Mouse (Mus musculus) MEL (cell line): Measurements from ENCODE around the gene Grik1. TPM values are rescaled to one million over a fixed set of nuclear protein-coding genes. Genes with fewer than 3 reads are reported as not detected.

ENCODE experiments used
- DNase-seq: peaks from one replicate; pipeline ENCODE4 v3.0.0; 2011; ENCODE audit warnings: low read depth, low spot score
- H3K27ac ChIP-seq: 2 replicates; pipeline ENCODE4 v1.5.1; 2012; ENCODE audit warnings: low read depth, mild to moderate bottlenecking, control low read depth, low read length, moderate library complexity; ENCODE audit not compliant: control insufficient read depth
- H3K27me3 ChIP-seq, 2 experiments: fragments of 150-350 bp in 1 of 2; sonication (generic) in 1 of 2; 2 replicates each; pipeline ENCODE4 v1.6.1; 2012; ENCODE audit warnings: low read length in 2 of 2, mild to moderate bottlenecking in 2 of 2, improper control_type of control experiment in 1 of 2, moderate library complexity in 1 of 2; ENCODE audit not compliant: insufficient read depth in 2 of 2, control insufficient read depth in 1 of 2
- H3K36me3 ChIP-seq, 2 experiments: 2 replicates each; pipeline ENCODE4 v1.6.1; 2012 to 2014; ENCODE audit warnings: low read length in 2 of 2, improper control_type of control experiment in 1 of 2, inconsistent platforms in 1 of 2, mild to moderate bottlenecking in 1 of 2; ENCODE audit not compliant: insufficient read depth in 2 of 2, control insufficient read depth in 1 of 2
- H3K4me1 ChIP-seq, 2 experiments: fragments of 150-350 bp in 1 of 2; sonication (generic) in 1 of 2; 2 replicates each; pipeline ENCODE4 v1.6.1; 2012; ENCODE audit warnings: low read length in 2 of 2, improper control_type of control experiment in 1 of 2, mild to moderate bottlenecking in 1 of 2; ENCODE audit not compliant: insufficient read depth in 2 of 2, control insufficient read depth in 1 of 2
- H3K4me3 ChIP-seq, 2 experiments: fragments of 150-350 bp in 1 of 2; sonication (generic) in 1 of 2; 2 replicates each; pipeline ENCODE4 v1.5.1; 2012; ENCODE audit warnings: low read depth in 2 of 2, low read length in 2 of 2, mild to moderate bottlenecking in 2 of 2, moderate library complexity in 2 of 2, control low read depth in 1 of 2, improper control_type of control experiment in 1 of 2; ENCODE audit not compliant: control insufficient read depth in 1 of 2, insufficient read depth in 1 of 2
- H3K79me2 ChIP-seq: 2 replicates; pipeline ENCODE4 v1.6.1; 2012; ENCODE audit warnings: mild to moderate bottlenecking, low read length, moderate library complexity; ENCODE audit not compliant: control insufficient read depth, poor library complexity, insufficient read depth
- H3K9ac ChIP-seq: 2 replicates; pipeline ENCODE4 v1.6.1; 2012; ENCODE audit warnings: low read depth, mild to moderate bottlenecking, control low read depth, low read length, moderate library complexity; ENCODE audit not compliant: control insufficient read depth, poor library complexity, severe bottlenecking
- H3K9me3 ChIP-seq: fragments of 150-350 bp; sonication (generic); replicated peaks from 2 replicates; pipeline ENCODE4 v1.6.1; 2012; ENCODE audit warnings: mild to moderate bottlenecking, low read length, improper control_type of control experiment, moderate library complexity; ENCODE audit not compliant: insufficient read depth
- CHD1 ChIP-seq: IDR thresholded peaks from 2 replicates; pipeline ENCODE4 v1.6.1; 2012; ENCODE audit warnings: low read depth, mild to moderate bottlenecking, inconsistent platforms, low read length, improper control_type of control experiment
- CTCF ChIP-seq, 3 experiments: IDR thresholded peaks in 2 of 3; conservative IDR thresholded peaks in 1 of 3; 2 replicates each; pipeline ENCODE4 v1.5.1; 2011 to 2012; ENCODE audit warnings: low read length in 3 of 3, low read depth in 2 of 3, mild to moderate bottlenecking in 2 of 3, improper control_type of control experiment in 1 of 3, inconsistent platforms in 1 of 3, mixed read lengths in 1 of 3, moderate library complexity in 1 of 3; ENCODE audit not compliant: control insufficient read depth in 1 of 3, insufficient read depth in 1 of 3, poor library complexity in 1 of 3, severe bottlenecking in 1 of 3
- EP300 ChIP-seq, 2 experiments: IDR thresholded peaks; 2 replicates each; pipeline ENCODE4 v1.6.1; 2011; ENCODE audit warnings: improper control_type of control experiment in 2 of 2, low read length in 2 of 2, low read depth in 1 of 2, mild to moderate bottlenecking in 1 of 2
- GATA1 ChIP-seq: IDR thresholded peaks from 2 replicates; pipeline ENCODE4 v1.6.1; 2011; ENCODE audit warnings: low read depth, low read length, improper control_type of control experiment
- HCFC1 ChIP-seq: IDR thresholded peaks from 2 replicates; pipeline ENCODE4 v1.6.1; 2012; ENCODE audit warnings: low read depth, mild to moderate bottlenecking, inconsistent platforms, low read length, improper control_type of control experiment, moderate library complexity
- JUND ChIP-seq: IDR thresholded peaks from 2 replicates; pipeline ENCODE4 v1.6.1; 2011; ENCODE audit warnings: low read depth, mild to moderate bottlenecking, improper control_type of control experiment, low read length
- MAFK ChIP-seq: IDR thresholded peaks from 2 replicates; pipeline ENCODE4 v1.6.1; 2011; ENCODE audit warnings: low read depth, mild to moderate bottlenecking, low read length, improper control_type of control experiment, borderline replicate concordance
- MAX ChIP-seq: IDR thresholded peaks from 2 replicates; pipeline ENCODE4 v1.6.1; 2011; ENCODE audit warnings: low read length, improper control_type of control experiment
- MAZ ChIP-seq: IDR thresholded peaks from 2 replicates; pipeline ENCODE4 v1.6.1; 2012; ENCODE audit warnings: low read depth, mild to moderate bottlenecking, inconsistent platforms, low read length, improper control_type of control experiment
- MEF2A ChIP-seq: IDR thresholded peaks from 2 replicates; pipeline ENCODE4 v1.6.1; 2014; ENCODE audit warnings: low read depth, mild to moderate bottlenecking, inconsistent platforms, low read length, improper control_type of control experiment; ENCODE audit not compliant: poor library complexity, insufficient replicate concordance, severe bottlenecking; ENCODE audit errors: extremely low read depth
- MXI1 ChIP-seq: IDR thresholded peaks from 2 replicates; pipeline ENCODE4 v1.6.1; 2011; ENCODE audit warnings: mild to moderate bottlenecking, low read depth, low read length, improper control_type of control experiment
- MYB ChIP-seq: IDR thresholded peaks from 2 replicates; pipeline ENCODE4 v1.6.1; 2011; ENCODE audit warnings: mild to moderate bottlenecking, low read depth, low read length, improper control_type of control experiment
- NELFE ChIP-seq: IDR thresholded peaks from 2 replicates; pipeline ENCODE4 v1.6.1; 2011; ENCODE audit warnings: low read depth, low read length, improper control_type of control experiment
- POLR2A ChIP-seq, 2 experiments: IDR thresholded peaks; 2 replicates each; pipeline ENCODE4 v1.6.1; 2011 to 2012; ENCODE audit warnings: low read length in 2 of 2, mild to moderate bottlenecking in 2 of 2, control low read depth in 1 of 2, improper control_type of control experiment in 1 of 2, low read depth in 1 of 2, moderate library complexity in 1 of 2; ENCODE audit not compliant: control insufficient read depth in 1 of 2, insufficient read depth in 1 of 2, poor library complexity in 1 of 2
- POLR2AphosphoS2 ChIP-seq: IDR thresholded peaks from 2 replicates; pipeline ENCODE4 v1.6.1; 2011; ENCODE audit warnings: low read length, improper control_type of control experiment
- POLR2AphosphoS5 ChIP-seq: IDR thresholded peaks from 2 replicates; pipeline ENCODE4 v1.6.1; 2012; ENCODE audit warnings: low read depth, borderline replicate concordance, mild to moderate bottlenecking, inconsistent platforms, low read length, moderate library complexity, mixed read lengths
- RCOR1 ChIP-seq: IDR thresholded peaks from 2 replicates; pipeline ENCODE4 v1.6.1; 2012; ENCODE audit warnings: low read depth, mild to moderate bottlenecking, inconsistent platforms, low read length, improper control_type of control experiment
- SMC3 ChIP-seq: IDR thresholded peaks from 2 replicates; pipeline ENCODE4 v1.6.1; 2011; ENCODE audit warnings: low read depth, low read length, improper control_type of control experiment
- TAL1 ChIP-seq: IDR thresholded peaks from 2 replicates; pipeline ENCODE4 v1.6.1; 2012; ENCODE audit warnings: mild to moderate bottlenecking, inconsistent platforms, low read length, moderate library complexity, mixed read lengths
- TBP ChIP-seq: IDR thresholded peaks from 2 replicates; pipeline ENCODE4 v1.8.0; 2011; ENCODE audit warnings: low read depth, low read length, improper control_type of control experiment
- USF1 ChIP-seq: IDR thresholded peaks from 2 replicates; pipeline ENCODE4 v1.6.1; 2014; ENCODE audit warnings: low read depth, mild to moderate bottlenecking, inconsistent platforms, low read length, improper control_type of control experiment, moderate library complexity
- USF2 ChIP-seq, 2 experiments: IDR thresholded peaks; 2 replicates each; pipeline ENCODE4 v1.6.1; 2011 to 2012; ENCODE audit warnings: improper control_type of control experiment in 2 of 2, low read length in 2 of 2, borderline replicate concordance in 1 of 2, inconsistent platforms in 1 of 2, low read depth in 1 of 2, mild to moderate bottlenecking in 1 of 2; ENCODE audit not compliant: insufficient read depth in 1 of 2
- ZC3H11A ChIP-seq: IDR thresholded peaks from 2 replicates; pipeline ENCODE4 v1.6.1; 2012; ENCODE audit warnings: low read depth, mild to moderate bottlenecking, inconsistent platforms, low read length, improper control_type of control experiment
- ZKSCAN1 ChIP-seq: IDR thresholded peaks from 2 replicates; pipeline ENCODE4 v1.6.1; 2012; ENCODE audit warnings: low read depth, mild to moderate bottlenecking, inconsistent platforms, low read length, improper control_type of control experiment, moderate library complexity
- ZMIZ1 ChIP-seq: IDR thresholded peaks from 2 replicates; pipeline ENCODE4 v1.6.1; 2012; ENCODE audit warnings: low read depth, mild to moderate bottlenecking, inconsistent platforms, low read length, improper control_type of control experiment, moderate library complexity
- polyA plus RNA-seq, 2 experiments: library from polyadenylated mRNA; stranded (reverse) in 1 of 2; unstranded in 1 of 2; fragments of >175 nt in 1 of 2; fragments of >200 nt in 1 of 2; gene quantifications; 2 replicates each; pipeline versions ENCODE4 v1.2.1 to v1.2.4; 2012; ENCODE audit warnings: low replicate concordance in 2 of 2, low read depth in 1 of 2; ENCODE audit not compliant: insufficient read length in 2 of 2, insufficient read depth in 1 of 2, missing spikeins in 1 of 2
- total RNA-seq: library from RNA; depleted of rRNA; stranded (reverse); fragments of 300-350 nt; gene quantifications from 2 replicates; pipeline ENCODE4 v1.2.3, GENCODE M21; 2012

The Grik1 gene
- total and polyA plus RNA-seq, 3 experiments, result not detected

DNA sequence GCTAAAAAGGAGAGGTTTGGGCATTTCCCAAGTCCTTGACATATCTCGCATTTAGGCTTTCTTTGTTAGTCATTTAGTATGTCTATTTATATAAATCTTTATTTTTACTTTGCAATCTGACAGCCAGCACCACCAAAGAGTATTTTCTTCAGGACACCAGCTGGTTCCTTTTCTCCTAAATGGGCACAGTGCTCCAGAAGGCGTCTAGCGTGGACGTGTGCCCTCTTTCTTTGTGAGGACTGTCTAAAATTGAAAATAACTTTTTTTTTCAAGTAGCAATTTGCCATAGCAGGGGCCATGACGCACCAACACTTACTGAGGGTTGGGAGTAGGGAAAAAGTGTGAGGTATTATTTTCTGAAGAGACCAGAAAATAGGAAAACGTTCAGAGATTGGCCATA, 425.5 kb downstream of the Grik1 start:
- H3K9me3 ChIP-seq, result no peaks in the 10 kb centered on the region
- H3K79me2 ChIP-seq, result no peaks in the 10 kb centered on the region
- H3K27me3 ChIP-seq, result no peaks in the 10 kb centered on the region
- TF ChIP-seq TBP, result no peak
- TF ChIP-seq POLR2A (IDR thresholded peaks at IDR 0.05; ENCODE audit: control insufficient read depth in 1 of 2, insufficient read depth in 1 of 2, low read depth in 1 of 2, low read length in 2 of 2, poor library complexity in 1 of 2), result no peak
- TF ChIP-seq MAX, result no peak
- TF ChIP-seq MAFK, result no peak
- TF ChIP-seq CTCF (IDR thresholded peaks at IDR 0.05 in 2 of 3, conservative IDR thresholded peaks at IDR 0.05 in 1 of 3; ENCODE audit: control insufficient read depth in 1 of 3, insufficient read depth in 1 of 3, low read depth in 2 of 3, low read length in 3 of 3, poor library complexity in 1 of 3, severe bottlenecking in 1 of 3), result no peak
- no peak for TF ChIP-seq MEF2A
- no peak for TF ChIP-seq GATA1
- TF ChIP-seq USF1, result no peak
- no peak for TF ChIP-seq POLR2AphosphoS5
- no peak for TF ChIP-seq USF2 (IDR thresholded peaks at IDR 0.05; ENCODE audit: borderline replicate concordance in 1 of 2, insufficient read depth in 1 of 2, low read depth in 1 of 2, low read length in 2 of 2)
- no peak for TF ChIP-seq MAZ
- no peak for TF ChIP-seq EP300 (IDR thresholded peaks at IDR 0.05; ENCODE audit: low read depth in 1 of 2, low read length in 2 of 2)
- TF ChIP-seq POLR2AphosphoS2, result no peak
- H3K36me3 ChIP-seq, result no peaks in the 10 kb centered on the region
- H3K4me3 ChIP-seq, result no peak overlapping the region
- H3K27ac ChIP-seq, result no peak overlapping the region
- no peak overlapping the region for H3K9ac ChIP-seq
- H3K4me1 ChIP-seq, result no peaks in the 10 kb centered on the region
- no peak for DNase-seq

DNA sequence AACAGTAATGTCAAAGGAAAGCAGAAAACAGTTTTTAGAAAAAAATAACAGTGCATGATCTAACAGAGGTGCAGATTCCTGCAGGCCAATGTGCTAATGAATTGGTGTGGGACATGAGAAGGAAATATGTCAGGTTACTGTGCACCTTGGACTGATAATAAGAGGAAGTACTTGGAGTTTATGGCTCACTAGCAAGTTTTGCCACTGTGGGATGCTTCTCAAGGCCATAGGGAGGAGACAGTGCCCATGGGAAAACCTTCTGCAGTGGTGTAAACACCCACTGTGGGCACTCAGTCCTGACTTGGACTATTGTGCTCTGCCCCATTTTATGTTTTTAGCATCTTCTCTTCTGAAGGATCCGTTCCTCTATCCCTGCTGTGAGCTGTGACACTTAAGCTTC, 428.3 kb downstream of the Grik1 start:
- no peaks in the 10 kb centered on the region for H3K79me2 ChIP-seq
- no peak overlapping the region for H3K27ac ChIP-seq
- no peak overlapping the region for H3K9ac ChIP-seq
- H3K4me3 ChIP-seq, result no peak overlapping the region
- H3K27me3 ChIP-seq, result no peaks in the 10 kb centered on the region
- H3K9me3 ChIP-seq, result no peaks in the 10 kb centered on the region
- no peak for TF ChIP-seq RCOR1
- no peak for TF ChIP-seq ZKSCAN1
- no peak for TF ChIP-seq MYB
- no peak for TF ChIP-seq TAL1
- TF ChIP-seq SMC3, result no peak
- TF ChIP-seq JUND, result no peak
- TF ChIP-seq NELFE, result no peak
- TF ChIP-seq ZC3H11A, result no peak
- no peak for TF ChIP-seq CHD1
- TF ChIP-seq ZMIZ1, result no peak
- no peak for TF ChIP-seq HCFC1
- no peak for TF ChIP-seq TBP
- no peak for TF ChIP-seq MXI1
- no peak for TF ChIP-seq POLR2AphosphoS5
- no peak for TF ChIP-seq MAZ
- DNase-seq, result no peak
- H3K4me1 ChIP-seq, result no peaks in the 10 kb centered on the region
- no peaks in the 10 kb centered on the region for H3K36me3 ChIP-seq
